Mouse (Mus musculus): ENCODE data around the gene Ush2a. TPM values are rescaled to one million over a fixed set of nuclear protein-coding genes. Genes with fewer than 3 reads are reported as not detected.

Ush2a gene
- polyA plus RNA-seq, 1 experiment: not detected

DNA sequence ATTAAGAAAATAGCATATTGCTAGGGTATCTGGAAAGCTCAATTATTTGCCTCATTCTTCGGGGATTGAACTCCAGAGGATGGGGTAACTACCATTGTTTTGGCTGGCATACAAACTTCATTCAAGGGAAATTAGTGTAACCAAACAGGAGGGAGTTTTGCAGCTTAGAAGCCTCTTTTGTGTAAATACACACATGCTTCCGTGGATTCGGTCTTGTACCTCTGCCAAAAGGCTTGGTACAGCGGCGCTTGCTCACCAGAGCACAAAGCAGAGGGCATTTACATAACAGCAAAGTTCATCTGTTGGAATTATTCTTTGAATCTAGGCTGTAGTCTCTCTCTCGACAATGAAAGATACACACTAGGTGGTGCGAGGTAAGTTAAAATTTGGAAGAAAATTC is 467.4 kb downstream of the Ush2a start:
- Histone ChIP-seq H3K4me1 (ENCODE audit: control insufficient read depth, insufficient read depth, low read length) (no peaks in the 10 kb centered on the region), H3K27ac (ENCODE audit: insufficient read depth, low read depth, low read length) (no peak overlapping the region), H3K4me3 (ENCODE audit: insufficient read depth, low read depth, low read length) (no peak overlapping the region)
- TF ChIP-seq POLR2A (IDR thresholded peaks at IDR 0.05; ENCODE audit: insufficient read depth, low read depth, low read length) (no peak), CTCF (IDR thresholded peaks at IDR 0.05; ENCODE audit: insufficient read depth, low read depth, low read length) (no peak)
- 41% methylated on average over 7 of the region's 7 CpGs for WGBS

DNA sequence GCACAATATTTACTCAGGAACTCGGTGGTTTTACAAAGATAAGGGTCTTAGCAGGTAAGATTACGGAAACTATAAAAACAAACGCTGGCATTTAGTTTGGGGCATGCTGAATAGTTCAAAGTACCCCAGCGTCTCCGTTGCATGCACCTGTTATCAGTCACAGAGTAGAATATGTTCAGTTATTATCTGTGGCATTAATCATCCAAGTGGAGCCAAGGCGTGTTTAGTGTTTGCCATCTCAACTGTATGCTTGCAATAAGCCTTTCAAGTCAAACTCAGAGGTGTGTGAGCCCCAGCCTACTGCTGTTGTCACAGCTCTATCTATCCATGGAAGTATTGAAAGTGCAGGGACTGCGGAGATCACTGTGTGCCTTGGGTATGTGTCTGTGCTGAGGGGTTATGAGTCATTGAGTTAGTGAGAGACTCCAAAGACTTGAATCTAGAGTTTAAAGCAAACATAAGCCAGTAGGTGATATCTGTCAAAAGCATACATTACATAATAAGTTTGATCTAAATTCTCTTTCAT is 473.0 kb downstream of the Ush2a start:
- Histone ChIP-seq H3K4me3 (ENCODE audit: insufficient read depth, low read depth, low read length) (no peak overlapping the region), H3K4me1 (ENCODE audit: control insufficient read depth, insufficient read depth, low read length) (no peaks in the 10 kb centered on the region), H3K27ac (ENCODE audit: insufficient read depth, low read depth, low read length) (no peak overlapping the region)
- TF ChIP-seq POLR2A (IDR thresholded peaks at IDR 0.05; ENCODE audit: insufficient read depth, low read depth, low read length): no peak
- TF ChIP-seq CTCF (IDR thresholded peaks at IDR 0.05; ENCODE audit: insufficient read depth, low read depth, low read length): no peak
- WGBS: 95% methylated on average over 7 of the region's 7 CpGs

DNA sequence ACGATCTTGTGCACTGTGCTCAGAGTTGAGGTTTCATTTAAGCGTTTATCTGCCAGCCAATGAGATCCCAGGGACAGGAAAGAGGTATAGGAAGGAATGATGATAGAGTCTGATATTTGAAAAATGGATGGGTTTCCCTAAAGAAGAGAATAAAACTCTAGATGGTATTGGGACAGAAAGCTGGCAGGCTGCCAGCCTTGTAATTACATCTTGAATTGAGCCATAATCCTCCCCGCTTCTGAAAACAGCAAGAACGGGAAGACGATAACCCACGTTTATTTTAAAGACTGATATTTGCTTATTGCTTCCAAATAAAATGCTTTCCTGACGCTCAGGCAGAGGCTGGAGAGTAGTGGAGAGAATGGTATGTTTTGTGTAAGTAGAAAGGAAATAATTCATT is 481.1 kb downstream of the Ush2a start:
- H3K4me1 ChIP-seq (ENCODE audit: control insufficient read depth, insufficient read depth, low read length): 0 out of 2 replicates have a peak, but pooled peaks cover 2% of the 10 kb centered on the region
- H3K4me3 ChIP-seq (ENCODE audit: insufficient read depth, low read depth, low read length): no peak overlapping the region
- no peak overlapping the region for H3K27ac ChIP-seq (ENCODE audit: insufficient read depth, low read depth, low read length)
- 26% methylated on average over 7 of the region's 7 CpGs for WGBS
- TF ChIP-seq POLR2A (IDR thresholded peaks at IDR 0.05; ENCODE audit: insufficient read depth, low read depth, low read length): no peak
- no peak for TF ChIP-seq CTCF (IDR thresholded peaks at IDR 0.05; ENCODE audit: insufficient read depth, low read depth, low read length)

DNA sequence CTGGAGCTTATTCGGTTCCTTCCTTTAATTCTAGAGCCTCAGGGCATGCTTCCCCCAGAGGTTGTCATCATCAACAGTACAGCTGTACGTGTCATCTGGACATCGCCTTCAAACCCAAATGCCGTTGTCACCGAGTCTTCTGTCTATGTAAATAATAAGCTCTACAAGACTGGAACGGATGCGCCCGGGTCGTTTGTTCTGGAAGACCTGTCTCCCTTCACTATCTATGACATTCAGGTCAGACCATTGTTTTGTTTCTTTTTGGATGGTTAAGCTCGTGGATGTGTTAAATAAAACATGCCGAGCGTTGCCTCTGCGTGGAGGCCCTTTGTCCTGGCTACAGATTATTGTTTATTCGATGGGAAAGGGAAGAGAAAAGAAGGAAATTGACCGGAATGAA is 493.2 kb downstream of the Ush2a start:
- WGBS: 74% methylated on average over 15 of the region's 15 CpGs
- Histone ChIP-seq H3K4me3 (ENCODE audit: insufficient read depth, low read depth, low read length) (no peak overlapping the region), H3K4me1 (ENCODE audit: control insufficient read depth, insufficient read depth, low read length) (no peaks in the 10 kb centered on the region), H3K27ac (ENCODE audit: insufficient read depth, low read depth, low read length) (no peak overlapping the region)
- TF ChIP-seq CTCF (IDR thresholded peaks at IDR 0.05; ENCODE audit: insufficient read depth, low read depth, low read length) (no peak), POLR2A (IDR thresholded peaks at IDR 0.05; ENCODE audit: insufficient read depth, low read depth, low read length) (no peak)

DNA sequence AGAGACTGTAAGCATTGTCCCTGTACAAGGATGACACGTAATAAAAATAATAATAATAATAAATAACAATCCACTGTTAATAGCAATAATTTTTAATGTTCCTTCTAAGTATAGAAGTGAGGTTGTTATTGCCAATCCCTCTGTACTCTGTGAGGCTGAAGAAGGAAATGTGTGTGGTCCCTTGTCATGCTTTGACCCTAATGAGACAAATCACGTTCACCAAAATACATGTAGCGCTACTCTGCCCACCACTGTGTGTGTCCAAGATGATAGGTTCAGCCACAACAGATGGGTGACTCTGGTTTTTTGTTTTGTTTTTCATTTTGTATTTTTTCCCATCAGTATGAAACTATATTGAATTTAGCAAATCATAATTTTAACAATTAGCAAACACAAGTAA is 498.7 kb downstream of the Ush2a start:
- H3K27ac ChIP-seq (ENCODE audit: insufficient read depth, low read depth, low read length): no peak overlapping the region
- no peaks in the 10 kb centered on the region for H3K4me1 ChIP-seq (ENCODE audit: control insufficient read depth, insufficient read depth, low read length)
- 78% methylated on average over 3 of the region's 3 CpGs for WGBS
- no peak for TF ChIP-seq POLR2A (IDR thresholded peaks at IDR 0.05; ENCODE audit: insufficient read depth, low read depth, low read length)
- TF ChIP-seq CTCF (IDR thresholded peaks at IDR 0.05; ENCODE audit: insufficient read depth, low read depth, low read length): no peak
- H3K4me3 ChIP-seq (ENCODE audit: insufficient read depth, low read depth, low read length): no peak overlapping the region

DNA sequence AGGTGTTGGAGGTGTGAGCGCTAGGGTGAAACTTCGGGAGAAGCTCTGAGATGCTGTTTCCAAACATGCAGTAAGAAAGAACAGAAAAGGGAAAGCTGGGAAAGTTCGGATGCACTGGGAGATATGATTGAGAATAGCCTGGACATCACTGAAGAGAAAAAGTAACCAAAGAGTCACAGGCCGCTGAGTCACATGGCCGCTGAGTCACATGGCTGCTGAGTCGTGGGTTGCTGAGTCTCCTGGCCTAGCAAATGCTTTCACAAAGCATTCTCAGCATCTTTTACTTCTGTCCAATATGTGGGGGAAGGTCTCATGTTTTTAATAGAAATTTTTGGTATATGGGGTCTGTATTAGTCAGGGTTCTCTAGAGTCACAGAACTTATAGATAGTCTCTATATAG is 500.6 kb downstream of the Ush2a start:
- Histone ChIP-seq H3K4me1 (ENCODE audit: control insufficient read depth, insufficient read depth, low read length) (no peaks in the 10 kb centered on the region), H3K27ac (ENCODE audit: insufficient read depth, low read depth, low read length) (no peak overlapping the region), H3K4me3 (ENCODE audit: insufficient read depth, low read depth, low read length) (no peak overlapping the region)
- TF ChIP-seq POLR2A (IDR thresholded peaks at IDR 0.05; ENCODE audit: insufficient read depth, low read depth, low read length): no peak
- no peak for TF ChIP-seq CTCF (IDR thresholded peaks at IDR 0.05; ENCODE audit: insufficient read depth, low read depth, low read length)
- 92% methylated on average over 6 of the region's 6 CpGs for WGBS

DNA sequence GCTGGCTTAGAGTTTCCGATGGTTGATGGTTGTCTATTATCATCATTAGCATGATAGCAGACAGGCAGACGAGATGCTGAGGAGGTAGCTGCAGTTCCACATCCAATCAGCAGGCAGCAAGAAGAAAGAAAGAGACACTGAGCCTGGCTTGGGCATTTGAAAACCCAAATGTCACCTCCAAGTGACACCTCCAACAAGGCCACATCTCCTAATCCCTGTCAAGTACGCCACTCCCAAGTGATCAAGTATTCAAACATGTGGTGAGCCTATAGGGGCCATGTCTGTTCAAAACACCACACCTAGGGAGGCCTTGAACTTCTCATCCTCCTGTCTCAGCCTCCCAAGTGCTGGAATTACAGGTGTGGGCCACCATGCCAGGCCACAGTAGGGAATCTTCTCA is 501.9 kb downstream of the Ush2a start:
- H3K27ac ChIP-seq (ENCODE audit: insufficient read depth, low read depth, low read length): no peak overlapping the region
- 91% methylated on average over 3 of the region's 3 CpGs for WGBS

DNA sequence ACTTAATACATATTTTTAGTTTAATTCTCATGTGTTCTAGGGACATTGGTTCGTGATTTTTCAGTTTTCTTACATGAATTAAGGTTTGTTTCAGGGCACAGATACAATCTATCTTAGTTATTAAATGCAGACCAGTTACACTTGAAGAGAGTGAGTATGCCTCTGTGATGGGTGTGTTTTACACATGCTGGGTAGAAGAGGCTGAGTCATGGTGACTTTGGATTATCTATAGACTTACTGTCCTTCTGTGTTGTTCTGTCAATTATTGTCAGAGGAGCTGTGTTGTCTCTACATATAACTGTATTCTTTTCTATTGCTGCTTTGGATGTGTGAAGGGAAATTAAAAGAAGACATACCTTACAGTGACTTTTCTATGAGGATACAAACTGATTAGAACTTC is 509.0 kb downstream of the Ush2a start:
- WGBS: 93% methylated on average over 1 of the region's 1 CpGs
- H3K27ac ChIP-seq (ENCODE audit: insufficient read depth, low read depth, low read length): no peak overlapping the region
- no peak overlapping the region for H3K4me3 ChIP-seq (ENCODE audit: insufficient read depth, low read depth, low read length)
- no peak for TF ChIP-seq CTCF (IDR thresholded peaks at IDR 0.05; ENCODE audit: insufficient read depth, low read depth, low read length)
- no peak for TF ChIP-seq POLR2A (IDR thresholded peaks at IDR 0.05; ENCODE audit: insufficient read depth, low read depth, low read length)
- peaks cover 4% of the 10 kb centered on the region; the same call in 1 of the 2 replicates for H3K4me1 ChIP-seq (ENCODE audit: control insufficient read depth, insufficient read depth, low read length)

More for the DNA sequence above, 501.9 kb downstream of the Ush2a start:
- H3K4me1 ChIP-seq (ENCODE audit: control insufficient read depth, insufficient read depth, low read length): no peaks in the 10 kb centered on the region
- H3K4me3 ChIP-seq (ENCODE audit: insufficient read depth, low read depth, low read length): no peak overlapping the region
- TF ChIP-seq POLR2A (IDR thresholded peaks at IDR 0.05; ENCODE audit: insufficient read depth, low read depth, low read length) (no peak), CTCF (IDR thresholded peaks at IDR 0.05; ENCODE audit: insufficient read depth, low read depth, low read length) (no peak)

DNA sequence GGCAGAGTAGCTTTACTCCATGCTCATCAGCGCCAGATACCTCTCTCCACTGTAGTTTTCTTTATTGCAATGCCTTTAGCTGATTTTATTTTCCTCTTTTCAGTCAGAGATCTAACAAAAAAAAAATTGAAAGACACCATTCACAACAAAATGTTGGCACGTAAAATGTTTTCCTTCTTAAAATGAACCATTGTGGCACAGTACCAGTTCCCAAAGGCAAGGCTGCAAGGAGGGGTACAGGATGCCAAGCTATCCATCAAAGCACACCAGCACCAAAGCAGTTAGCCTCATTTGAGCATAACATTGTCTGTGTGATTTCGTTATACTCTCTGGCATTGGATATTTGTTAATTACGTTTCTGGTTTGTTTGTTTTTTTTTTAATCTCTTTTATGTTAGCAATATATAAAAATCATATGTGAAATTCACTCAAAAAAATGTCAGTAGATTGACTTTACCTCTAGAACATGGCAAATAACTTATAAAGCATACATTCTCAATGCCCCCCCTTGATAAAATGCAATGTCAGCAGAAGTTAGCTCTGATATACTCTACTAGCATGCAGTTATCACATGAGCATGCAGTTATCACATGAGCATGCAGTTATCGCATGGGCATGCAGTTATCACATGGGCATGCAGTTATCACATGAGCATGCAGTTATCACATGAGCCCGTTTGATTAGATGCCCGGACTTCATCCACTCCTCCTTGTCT is 510.9 kb downstream of the Ush2a start:
- H3K4me1 ChIP-seq (ENCODE audit: control insufficient read depth, insufficient read depth, low read length): peaks cover 4% of the 10 kb centered on the region; the same call in 1 of the 2 replicates
- no peak overlapping the region for H3K27ac ChIP-seq (ENCODE audit: insufficient read depth, low read depth, low read length)
- no peak for TF ChIP-seq POLR2A (IDR thresholded peaks at IDR 0.05; ENCODE audit: insufficient read depth, low read depth, low read length)
- no peak for TF ChIP-seq CTCF (IDR thresholded peaks at IDR 0.05; ENCODE audit: insufficient read depth, low read depth, low read length)
- no peak overlapping the region for H3K4me3 ChIP-seq (ENCODE audit: insufficient read depth, low read depth, low read length)
- 83% methylated on average over 7 of the region's 7 CpGs for WGBS

Measured in olfactory bulb, adult 2 months (tissue).